Mouse (Mus musculus) cerebellum, adult 2 months (tissue): ENCODE data around the gene Inpp5a. TPM values are rescaled to one million over a fixed set of nuclear protein-coding genes. Genes with fewer than 3 reads are reported as not detected.

Source experiments
- DNase-seq, 2 experiments: peaks; one replicate each; pipeline ENCODE4 v3.0.0; 2021
- H3K27ac ChIP-seq: fragments of 200-500 bp; 2 replicates; pipeline ENCODE4 v1.5.1; 2012; ENCODE audit warnings: low read length, control low read depth, inconsistent platforms; ENCODE audit not compliant: insufficient read depth
- H3K27me3 ChIP-seq: fragments of 200-500 bp; 2 replicates; pipeline ENCODE4 v1.6.1; 2012; ENCODE audit warnings: inconsistent platforms, mild to moderate bottlenecking, low read length, moderate library complexity; ENCODE audit not compliant: control insufficient read depth, insufficient read depth
- H3K4me1 ChIP-seq: fragments of 200-500 bp; 2 replicates; pipeline ENCODE4 v1.6.1; 2011; ENCODE audit warnings: low read length; ENCODE audit not compliant: control insufficient read depth, insufficient read depth
- H3K4me3 ChIP-seq: fragments of 200-500 bp; replicated peaks from 2 replicates; pipeline ENCODE3; 2011; ENCODE audit warnings: mild to moderate bottlenecking, low read depth, low read length, control low read depth; ENCODE audit not compliant: insufficient read depth
- CTCF ChIP-seq: fragments of 200-500 bp; IDR thresholded peaks from 2 replicates; pipeline ENCODE4 v1.5.1; 2011; ENCODE audit warnings: low read depth, mild to moderate bottlenecking, control low read depth, low read length, moderate library complexity, borderline replicate concordance; ENCODE audit not compliant: insufficient read depth
- POLR2A ChIP-seq: fragments of 200-500 bp; IDR thresholded peaks from 2 replicates; pipeline ENCODE4 v1.6.1; 2011; ENCODE audit warnings: low read length, control low read depth, borderline replicate concordance; ENCODE audit not compliant: insufficient read depth
- WGBS: fragments of 180-500 bp; shearing (Covaris S2); methylation state at CpG from one replicate; pipeline ENCODE4 v1.1.7; 2018; 5-methylcytosine and 5-hydroxymethylcytosine counted together
- polyA plus RNA-seq: library from polyadenylated mRNA; depleted of rRNA; stranded (reverse); fragments of >200 nt; gene quantifications from 2 replicates; pipeline ENCODE4 v1.2.3, GENCODE M21; 2012

Gene Inpp5a
- polyA plus RNA-seq, 1 experiment: 164 TPM

DNA sequence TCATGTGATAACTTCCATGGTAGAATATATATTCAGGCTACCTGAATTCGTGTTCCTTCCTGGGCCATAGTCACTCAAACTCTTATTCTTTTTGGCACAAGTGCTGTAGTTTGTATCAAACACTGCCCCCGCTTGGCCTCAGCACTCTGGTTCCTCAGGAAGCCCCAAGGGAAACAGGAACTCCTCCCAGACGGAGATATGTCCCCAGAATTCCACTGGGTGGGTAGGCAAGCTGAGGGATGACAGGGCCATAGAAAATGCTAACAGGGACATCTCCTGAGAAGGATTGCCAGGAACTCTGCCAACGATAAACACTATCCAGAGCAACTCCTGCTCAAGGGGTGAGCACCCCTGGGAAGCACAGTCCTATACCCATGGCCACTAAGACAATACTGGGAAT lies 22.4 kb upstream of the Inpp5a start:
- Histone ChIP-seq H3K27me3 (no peaks in the 10 kb centered on the region), H3K27ac (no peak overlapping the region), H3K4me1 (peaks cover 33% of the 10 kb centered on the region), H3K4me3 (no peak overlapping the region)
- 71% methylated on average over 4 of the region's 4 CpGs for WGBS
- TF ChIP-seq POLR2A: no peak
- no peak for TF ChIP-seq CTCF
- DNase-seq: peak in 1 of 2 experiments; percentile 19

DNA sequence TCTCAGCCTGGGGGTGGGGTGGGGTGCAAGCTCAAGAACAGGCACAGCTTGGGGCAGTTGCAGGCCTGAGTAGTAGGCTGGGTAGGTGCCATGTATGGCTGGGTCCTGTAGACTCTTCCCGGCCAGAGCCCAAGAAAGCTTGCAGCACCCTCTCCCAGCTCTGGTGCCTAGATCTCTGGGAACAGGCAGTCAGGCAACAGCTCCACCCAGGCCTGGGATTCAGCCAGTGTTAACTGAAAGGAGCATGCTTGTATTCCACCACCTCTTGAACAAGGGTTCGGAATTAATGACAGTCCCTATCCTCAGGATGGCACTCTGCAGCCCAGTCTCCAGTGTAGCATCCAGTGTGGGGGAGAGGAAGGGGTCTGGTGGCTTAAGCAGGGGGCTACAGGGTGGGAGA lies 20.7 kb upstream of the Inpp5a start:
- TF ChIP-seq CTCF: no peak
- TF ChIP-seq POLR2A: no peak
- Histone ChIP-seq H3K27me3 (no peaks in the 10 kb centered on the region), H3K4me1 (peaks cover 30% of the 10 kb centered on the region), H3K4me3 (no peak overlapping the region), H3K27ac (no peak overlapping the region)
- peak in 1 of 2 experiments; percentile 21 for DNase-seq
- WGBS: 60% methylated on average over 2 of the region's 2 CpGs

DNA sequence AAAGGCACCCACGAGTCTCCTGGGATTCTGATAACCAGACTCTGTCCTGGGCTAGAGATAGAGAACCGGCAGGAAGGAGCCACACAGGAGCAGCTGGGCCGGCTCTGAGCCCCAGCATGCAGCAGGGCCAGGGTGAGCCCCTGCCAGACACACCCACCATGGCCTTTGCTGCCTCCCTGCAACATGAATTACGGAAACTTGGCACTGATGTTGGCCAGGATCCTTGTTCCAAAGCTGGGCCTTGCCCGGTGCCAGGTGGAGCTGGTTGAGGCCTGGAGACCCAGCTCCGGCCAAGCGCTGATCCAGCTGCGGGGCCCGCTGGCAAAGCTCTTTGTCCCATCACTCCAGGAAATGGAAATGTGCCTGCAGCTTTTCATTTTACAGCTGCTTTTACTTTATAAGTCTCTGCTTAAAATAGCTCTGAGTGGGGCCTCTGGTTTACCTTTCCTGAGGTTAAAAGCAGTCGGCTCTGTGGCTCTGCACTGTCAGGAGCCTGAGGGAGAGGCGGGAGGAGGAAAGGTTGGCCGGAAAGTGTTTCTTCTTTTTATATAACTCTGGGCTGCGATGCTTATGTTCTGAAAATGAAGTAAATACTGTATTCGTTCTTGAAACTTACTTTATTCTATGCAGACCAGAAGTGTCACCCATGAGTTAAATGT lies 20.1 kb upstream of the Inpp5a start:
- TF ChIP-seq POLR2A: no peak
- TF ChIP-seq CTCF: no peak
- Histone ChIP-seq H3K27me3 (no peaks in the 10 kb centered on the region), H3K27ac (no peak overlapping the region), H3K4me3 (no peak overlapping the region), H3K4me1 (peaks cover 24% of the 10 kb centered on the region)
- DNase-seq: peak; percentile 67 to 77
- 30% methylated on average over 14 of the region's 14 CpGs for WGBS

DNA sequence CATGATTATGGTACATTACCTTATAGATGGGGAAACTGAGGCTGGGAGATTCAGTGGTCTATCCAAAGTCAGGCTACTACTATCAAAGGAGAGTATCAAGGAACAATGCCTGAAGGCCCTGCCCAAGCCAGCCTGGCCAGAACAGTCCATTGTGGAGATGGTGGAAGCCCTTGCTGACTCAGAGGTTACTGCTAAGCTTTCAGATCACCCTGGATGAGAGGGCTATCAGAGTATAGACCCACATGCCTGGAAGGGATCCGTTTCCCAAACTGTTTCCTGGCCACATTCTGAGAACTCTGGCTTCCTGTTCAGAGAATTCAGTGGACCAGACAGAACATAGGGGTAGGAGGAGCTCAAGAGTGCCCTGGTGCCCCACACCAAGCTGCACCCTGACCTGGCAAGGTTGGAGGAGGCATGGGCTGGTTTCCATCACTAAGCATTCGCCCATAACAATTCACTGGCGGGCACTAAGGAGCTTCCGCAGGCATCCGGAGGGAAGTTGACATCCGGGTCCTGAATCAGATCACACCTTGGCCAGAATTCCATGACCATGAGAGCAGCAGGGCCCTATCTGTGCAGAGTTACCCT lies 19.3 kb upstream of the Inpp5a start:
- no peak for DNase-seq
- Histone ChIP-seq H3K4me1 (peaks cover 18% of the 10 kb centered on the region), H3K27ac (no peak overlapping the region), H3K4me3 (no peak overlapping the region), H3K27me3 (no peaks in the 10 kb centered on the region)
- WGBS: 80% methylated on average over 6 of the region's 6 CpGs
- TF ChIP-seq CTCF (no peak), POLR2A (no peak)

DNA sequence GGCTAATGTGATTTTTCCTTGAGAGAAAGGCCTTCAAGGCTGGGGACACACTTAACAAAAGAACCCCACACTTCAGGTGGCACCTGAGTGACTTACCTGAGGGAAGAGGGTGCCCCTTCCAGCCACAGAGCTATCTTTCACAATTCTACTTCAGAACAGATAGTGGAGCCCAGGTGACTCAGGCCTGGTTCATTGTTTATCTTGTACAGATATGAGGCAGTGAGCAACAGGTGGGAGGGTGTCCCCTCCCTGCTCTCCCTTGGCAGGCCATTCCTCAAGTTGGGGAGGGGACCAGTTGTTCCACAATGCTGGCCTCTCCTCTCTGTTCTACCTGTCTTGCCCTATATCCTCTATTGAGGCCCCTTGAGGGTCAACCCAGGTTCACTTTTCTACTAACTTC lies 17.5 kb upstream of the Inpp5a start:
- Histone ChIP-seq H3K4me1 (peaks cover 12% of the 10 kb centered on the region; the same call in 1 of the 2 replicates), H3K27me3 (no peaks in the 10 kb centered on the region), H3K4me3 (no peak overlapping the region), H3K27ac (no peak overlapping the region)
- DNase-seq: no peak
- TF ChIP-seq POLR2A (no peak), CTCF (no peak)

DNA sequence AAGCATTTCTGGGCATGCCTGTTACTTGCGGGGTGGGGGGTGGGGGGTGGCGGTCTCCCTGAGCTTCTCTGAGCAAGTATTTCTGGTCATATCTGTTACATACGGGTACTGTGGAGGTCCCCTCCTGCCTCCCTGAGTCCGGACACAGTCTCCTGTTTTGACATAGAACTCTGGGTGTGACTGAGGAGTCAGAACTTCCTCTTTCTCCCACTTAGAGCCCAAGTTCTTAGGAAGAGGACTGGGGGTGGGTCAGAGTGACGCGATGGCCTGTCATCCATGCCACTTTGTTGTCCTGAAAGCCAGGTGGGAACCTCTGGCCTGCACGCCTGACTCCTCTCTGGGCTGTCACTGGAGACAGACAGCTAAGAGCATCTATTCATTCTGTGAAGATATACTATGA lies 11.5 kb upstream of the Inpp5a start:
- DNase-seq: no peak
- Histone ChIP-seq H3K27me3 (no peaks in the 10 kb centered on the region), H3K27ac (no peak overlapping the region), H3K4me3 (no peak overlapping the region), H3K4me1 (no peaks in the 10 kb centered on the region)
- 84% methylated on average over 7 of the region's 7 CpGs for WGBS
- no peak for TF ChIP-seq POLR2A
- TF ChIP-seq CTCF: no peak

DNA sequence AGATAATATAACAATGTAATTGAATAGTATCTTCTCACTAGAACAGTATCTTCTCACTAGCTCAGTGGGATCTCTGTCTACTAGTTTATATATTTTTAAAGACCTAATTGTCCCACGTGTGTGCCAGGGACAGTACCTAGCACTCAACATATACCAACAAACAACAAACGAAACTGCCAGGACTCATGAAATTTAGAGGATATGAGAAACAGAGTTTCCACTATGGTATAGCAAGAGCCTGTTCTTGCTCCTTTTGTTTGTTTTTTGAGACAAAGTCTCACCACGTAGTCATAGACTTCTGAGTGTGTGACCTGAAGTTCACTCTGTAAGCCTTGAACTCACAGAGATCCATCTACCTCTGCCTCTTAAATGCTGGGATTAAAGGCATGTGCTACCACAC lies 10.6 kb upstream of the Inpp5a start:
- Histone ChIP-seq H3K27ac (no peak overlapping the region), H3K4me3 (no peak overlapping the region), H3K4me1 (no peaks in the 10 kb centered on the region), H3K27me3 (no peaks in the 10 kb centered on the region)
- no peak for DNase-seq
- 94% methylated on average over 3 of the region's 3 CpGs for WGBS
- no peak for TF ChIP-seq POLR2A
- no peak for TF ChIP-seq CTCF

DNA sequence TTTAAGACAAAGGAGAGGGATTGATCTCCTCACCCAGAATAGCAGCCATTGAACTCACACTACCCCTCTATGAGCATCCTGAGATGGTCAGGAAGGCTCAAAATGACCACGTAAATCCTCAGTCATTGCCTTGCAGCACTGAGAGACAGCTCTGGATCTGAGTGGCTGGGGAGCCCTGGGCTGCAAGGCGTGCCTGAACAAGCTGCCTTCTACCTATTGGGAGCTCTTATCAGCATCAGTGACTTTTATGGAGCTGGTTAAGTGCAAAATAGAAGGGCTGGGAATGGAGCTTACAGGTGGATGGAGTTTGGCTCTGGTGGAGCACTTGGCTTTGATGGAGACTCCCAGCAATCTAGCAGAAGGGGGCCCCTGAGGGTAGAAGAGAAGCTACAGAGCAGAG lies 9.2 kb upstream of the Inpp5a start:
- TF ChIP-seq POLR2A (no peak), CTCF (no peak)
- H3K4me3 ChIP-seq: no peak overlapping the region
- H3K27ac ChIP-seq: no peak overlapping the region
- WGBS: 94% methylated on average over 2 of the region's 2 CpGs
- no peak for DNase-seq
- peaks cover 7% of the 10 kb centered on the region for H3K4me1 ChIP-seq
- no peaks in the 10 kb centered on the region for H3K27me3 ChIP-seq
